Mouse (Mus musculus) intestine, embryonic 14.5 days (tissue): ENCODE results near the gene Slc46a3. TPM values are rescaled to one million over a fixed set of nuclear protein-coding genes. Genes with fewer than 3 reads are reported as not detected.
A peak's percentile ranks its signal among the peaks of the same experiment; 100 is the strongest.
"Not testable (repeated sequence)": the region's sequence is repeated elsewhere in the genome, so short reads cannot be mapped to it uniquely, and the experiment has no call there.

Experiments
- ATAC-seq: fragments of 200-750 bp; cut with Nextera tagmentation; replicated peaks from 2 replicates; pipeline ENCODE4 v1.8.0; 2017; ENCODE audit warnings: low read depth, moderate number of reproducible peaks, moderate TSS enrichment, moderate library complexity; ENCODE audit not compliant: low FRiP score, low TSS enrichment
- DNase-seq: peaks from one replicate; pipeline ENCODE4 v3.0.0-alpha.2; 2018; ENCODE audit warnings: low spot score
- H3K27ac ChIP-seq: fragments of 300-500 bp; sonication (generic); 2 replicates; pipeline ENCODE4 v1.5.1; 2014; ENCODE audit warnings: low read depth, mild to moderate bottlenecking, control low read depth
- H3K27me3 ChIP-seq: fragments of 300-500 bp; sonication (generic); replicated peaks from 2 replicates; pipeline ENCODE4 v1.6.1; 2014; ENCODE audit warnings: low read length, control low read depth; ENCODE audit not compliant: control insufficient read depth, insufficient read depth
- H3K36me3 ChIP-seq: fragments of 300-500 bp; sonication (generic); 2 replicates; pipeline ENCODE4 v1.6.1; 2014; ENCODE audit warnings: low read length, control low read depth; ENCODE audit not compliant: control insufficient read depth, insufficient read depth
- H3K4me1 ChIP-seq: fragments of 300-500 bp; sonication (generic); replicated peaks from 2 replicates; pipeline ENCODE4 v1.6.1; 2014; ENCODE audit warnings: low read length, control low read depth, mixed read lengths; ENCODE audit not compliant: control insufficient read depth, insufficient read depth
- H3K4me2 ChIP-seq: fragments of 300-500 bp; sonication (generic); 2 replicates; pipeline ENCODE4 v1.6.1; 2014; ENCODE audit warnings: low read length
- H3K4me3 ChIP-seq: fragments of 300-500 bp; sonication (generic); 2 replicates; pipeline ENCODE4 v1.5.1; 2014; ENCODE audit warnings: low read depth, low read length, control low read depth, mixed read lengths
- H3K9ac ChIP-seq: fragments of 300-500 bp; sonication (generic); 2 replicates; pipeline ENCODE4 v1.6.1; 2014; ENCODE audit warnings: mild to moderate bottlenecking, low read length
- H3K9me3 ChIP-seq: fragments of 300-500 bp; sonication (generic); 2 replicates; pipeline ENCODE4 v1.6.1; 2016; ENCODE audit warnings: low read length, control low read depth; ENCODE audit not compliant: control insufficient read depth
- whole genome bisulfite sequencing: fragments of 180-500 bp; shearing (Covaris S2); extraction: QIAGEN DNeasy Blood & Tissue Kit; methylation state at CpG from one replicate; pipeline ENCODE4 v1.1.7; 2014; 5-methylcytosine and 5-hydroxymethylcytosine counted together
- polyA plus RNA-seq: library from polyadenylated mRNA; unstranded; fragments of >200 nt; fragmentation: Nextera tagmentation; extraction: Ambion mirVana; gene quantifications from 2 replicates; pipeline ENCODE4 v1.2.1, GENCODE M21; 2014

The Slc46a3 gene
- polyA plus RNA-seq, 1 experiment from 2014 or later, result 3.4 TPM

DNA sequence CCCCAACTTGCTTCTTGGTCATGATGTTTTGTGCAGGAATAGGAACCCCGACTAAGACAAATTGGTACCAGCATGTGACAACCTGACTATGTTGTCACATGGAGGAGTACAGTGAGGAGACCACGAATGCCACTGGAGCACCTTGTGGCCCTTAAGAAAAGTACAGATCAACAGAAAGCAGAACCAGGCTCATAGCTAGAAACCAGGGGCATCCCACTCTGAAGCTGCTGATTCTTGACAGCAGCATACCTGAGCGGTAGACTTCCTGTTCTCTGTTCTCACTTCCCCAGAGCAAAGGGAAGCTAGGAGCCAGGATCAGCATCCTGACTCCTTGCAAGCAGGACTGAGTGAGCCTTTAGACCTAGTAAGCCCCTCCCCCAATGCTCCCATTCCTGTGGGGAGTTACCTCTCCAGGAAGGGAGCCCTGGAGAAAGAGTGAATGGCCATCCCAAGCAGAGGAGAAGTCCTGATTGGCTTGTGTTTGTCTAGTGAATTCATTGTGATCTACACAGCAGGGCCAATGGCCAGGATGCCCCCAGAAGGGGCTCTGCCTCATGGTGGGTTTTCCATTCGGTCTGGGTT, 4.4 kb upstream of the Slc46a3 start:
- Histone ChIP-seq H3K27ac (no peak overlapping the region), H3K4me1 (peaks cover 8% of the 10 kb centered on the region; the same call in 1 of the 2 replicates), H3K4me2 (no peak overlapping the region), H3K27me3 (0 out of 2 replicates have a peak, but pooled peaks cover 2% of the 10 kb centered on the region), H3K36me3 (no peaks in the 10 kb centered on the region), H3K9ac (no peak overlapping the region), H3K9me3 (no peaks in the 10 kb centered on the region), H3K4me3 (no peak overlapping the region)
- DNase-seq, result no peak
- WGBS, result 68% methylated on average over 4 of the region's 4 CpGs
- ATAC-seq, result no peak

DNA sequence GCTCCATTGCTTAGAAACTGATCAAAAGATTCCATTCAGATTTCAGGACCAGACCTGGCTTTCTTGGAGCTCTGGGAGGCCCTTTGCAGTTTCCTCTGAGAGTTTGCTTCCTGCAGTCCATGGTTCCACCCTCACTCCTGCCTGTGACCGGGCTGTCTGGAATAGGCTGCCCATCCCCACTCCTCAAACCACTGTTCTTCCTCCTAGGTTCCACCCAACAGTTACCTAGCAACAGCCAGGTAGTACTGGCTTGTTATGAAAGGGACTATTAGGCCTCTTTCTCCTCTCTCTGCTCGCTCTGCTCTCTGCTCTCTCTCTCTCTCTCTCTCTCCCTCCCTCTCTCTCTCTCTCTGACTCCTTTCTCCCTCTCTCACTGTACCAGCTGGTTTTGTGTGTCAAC, 3.6 kb upstream of the Slc46a3 start:
- Histone ChIP-seq H3K4me2 (no peak overlapping the region), H3K27me3 (0 out of 2 replicates have a peak, but pooled peaks cover 2% of the 10 kb centered on the region), H3K4me1 (peaks cover 10% of the 10 kb centered on the region), H3K27ac (no peak overlapping the region), H3K36me3 (no peaks in the 10 kb centered on the region), H3K9me3 (no peaks in the 10 kb centered on the region), H3K4me3 (no peak overlapping the region), H3K9ac (no peak overlapping the region)
- ATAC-seq (no peak), DNase-seq (no peak)
- whole genome bisulfite sequencing, result 64% methylated on average over 2 of the region's 2 CpGs

DNA sequence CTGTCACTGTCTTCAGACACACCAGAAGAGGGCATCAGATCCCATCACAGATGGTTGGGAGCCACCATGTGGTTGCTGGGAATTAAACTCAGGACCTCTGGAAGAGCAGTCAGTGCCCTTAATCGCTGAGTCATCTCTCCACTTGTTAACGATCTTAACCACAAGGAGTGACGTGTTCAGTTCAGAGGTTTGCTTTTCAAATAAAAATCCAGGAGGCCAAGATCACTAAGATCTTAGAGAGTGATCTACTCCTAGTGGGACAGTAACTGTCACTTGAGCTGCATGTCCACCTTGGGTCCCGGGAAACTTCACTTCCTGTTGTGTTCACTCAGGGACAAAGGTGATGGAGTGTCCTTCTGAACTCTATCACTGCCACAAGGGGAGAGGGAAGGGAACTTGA, 1.9 kb upstream of the Slc46a3 start:
- H3K4me3 ChIP-seq, ATAC-seq, H3K36me3 ChIP-seq, H3K9me3 ChIP-seq, H3K27ac ChIP-seq, H3K9ac ChIP-seq, H3K27me3 ChIP-seq, DNase-seq, H3K4me2 ChIP-seq: not testable (repeated sequence)
- WGBS, result 79% methylated on average over 4 of the region's 4 CpGs
- H3K4me1 ChIP-seq, result peaks cover 15% of the 10 kb centered on the region

DNA sequence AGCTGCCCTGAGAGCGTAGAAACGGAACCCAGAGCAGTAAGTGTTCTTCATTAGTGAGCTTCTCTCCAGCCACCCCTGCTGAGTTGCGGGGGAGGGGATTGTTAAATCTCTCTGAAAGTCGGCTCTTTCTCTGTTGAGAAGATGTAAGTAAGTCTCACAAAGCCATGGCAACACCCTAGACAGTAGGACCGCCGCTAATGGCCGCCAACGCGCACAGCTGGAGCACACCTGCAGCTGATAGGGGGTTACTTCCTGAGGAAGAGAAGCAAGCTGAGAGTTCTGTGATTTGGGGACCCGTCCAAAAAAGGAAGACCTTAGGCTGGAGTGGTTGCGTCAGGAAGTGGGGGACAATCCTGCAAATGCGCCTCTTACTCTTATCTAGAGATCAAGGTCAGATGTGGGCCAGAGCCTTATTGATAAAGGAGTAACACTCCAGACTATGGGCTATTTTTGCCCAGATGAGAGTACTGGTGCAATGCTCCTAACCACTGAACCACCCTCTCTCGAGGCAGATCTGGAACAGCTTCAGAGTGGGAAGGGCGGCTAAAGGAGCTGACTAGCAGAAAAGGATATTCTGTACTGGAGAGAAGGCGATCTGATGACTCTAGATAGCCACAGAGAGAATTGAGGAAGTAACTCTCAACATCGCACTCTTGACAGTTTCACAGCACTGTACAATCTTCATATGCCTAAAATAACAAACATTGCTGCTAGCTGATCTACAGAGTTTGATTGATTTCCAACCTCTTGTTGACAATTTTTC, 1.0 kb upstream of the Slc46a3 start:
- 27% methylated on average over 16 of the region's 16 CpGs for WGBS
- no peak for ATAC-seq

DNA sequence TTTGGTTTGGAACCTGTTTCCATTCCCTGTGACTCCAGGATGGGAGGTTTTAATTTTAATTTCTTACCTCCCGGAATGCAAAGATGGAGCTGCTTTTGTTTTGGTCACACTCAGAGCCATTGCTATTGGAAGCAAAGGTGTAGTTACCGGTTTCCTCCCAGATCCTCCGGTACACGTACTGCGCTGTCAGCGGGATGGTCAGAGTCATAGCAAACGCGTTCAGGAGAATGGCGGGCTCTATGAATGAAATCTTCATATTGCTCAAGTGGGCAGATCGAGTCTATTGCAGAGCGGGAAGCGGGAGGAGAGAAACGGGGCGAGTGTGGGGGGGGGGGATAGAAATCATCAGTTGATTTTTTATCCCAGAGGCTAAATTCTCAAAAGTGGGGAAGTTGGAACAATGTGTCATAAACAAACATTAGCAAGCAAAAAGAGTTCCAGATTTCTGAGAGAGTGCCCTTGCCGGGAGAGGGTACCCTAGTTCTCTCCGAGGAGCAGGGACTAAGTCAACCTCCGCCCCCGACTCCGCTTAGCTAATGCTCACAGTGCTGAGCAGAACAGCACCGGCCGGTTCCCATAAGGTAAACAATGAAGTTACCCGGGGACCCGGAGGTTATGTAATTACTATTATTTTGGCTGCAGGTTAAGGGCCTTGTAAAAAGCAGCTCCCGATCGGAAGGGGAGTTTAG, 705 bp downstream of the Slc46a3 start:
- ATAC-seq (peak; percentile 30; the same call in 1 of the 2 replicates), DNase-seq (no peak)
- peak overlapping the region; percentile 62 for H3K4me3 ChIP-seq
- no peaks in the 10 kb centered on the region for H3K36me3 ChIP-seq
- peaks cover 15% of the 10 kb centered on the region for H3K4me1 ChIP-seq
- H3K9me3 ChIP-seq, result no peaks in the 10 kb centered on the region
- H3K9ac ChIP-seq, result peak overlapping the region; percentile 48
- H3K4me2 ChIP-seq, result peak overlapping the region; percentile 97
- no peak overlapping the region for H3K27ac ChIP-seq
- 2% methylated on average over 25 of the region's 25 CpGs for WGBS
- 0 out of 2 replicates have a peak, but pooled peaks cover 2% of the 10 kb centered on the region for H3K27me3 ChIP-seq

More for the DNA sequence above, 1.0 kb upstream of the Slc46a3 start:
- Histone ChIP-seq H3K4me3 (peak overlapping the region; percentile 62), H3K4me2 (peak overlapping the region; percentile 97), H3K4me1 (peaks cover 15% of the 10 kb centered on the region), H3K9me3 (no peaks in the 10 kb centered on the region), H3K27ac (no peak overlapping the region), H3K27me3 (0 out of 2 replicates have a peak, but pooled peaks cover 2% of the 10 kb centered on the region), H3K36me3 (no peaks in the 10 kb centered on the region), H3K9ac (no peak overlapping the region)
- DNase-seq, result no peak

DNA sequence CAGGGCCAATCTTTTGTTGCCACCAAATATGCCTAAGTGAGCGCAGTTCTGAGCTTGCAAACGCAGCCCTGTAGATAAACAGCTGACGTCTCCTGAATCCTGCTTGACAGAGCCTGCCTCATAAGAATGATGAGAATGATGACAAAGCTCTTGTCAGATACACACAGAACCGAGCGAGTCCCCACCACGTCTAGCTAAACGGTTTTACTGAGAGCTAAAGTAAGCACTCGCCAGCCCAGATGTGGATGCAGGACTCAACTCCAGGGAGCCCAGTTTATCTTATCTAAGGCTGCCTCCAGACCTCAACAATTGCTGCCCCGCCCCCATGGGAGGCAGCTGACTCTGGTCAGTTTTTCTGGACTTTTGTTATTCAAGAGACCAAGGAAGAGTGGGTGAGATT, 1.5 kb downstream of the Slc46a3 start:
- ATAC-seq, result no peak
- H3K4me3 ChIP-seq, result no peak overlapping the region
- H3K9me3 ChIP-seq, result no peaks in the 10 kb centered on the region
- H3K4me2 ChIP-seq, result peak overlapping the region; percentile 97; the same call in 1 of the 2 replicates
- 0 out of 2 replicates have a peak, but pooled peaks cover 2% of the 10 kb centered on the region for H3K27me3 ChIP-seq
- no peak overlapping the region for H3K27ac ChIP-seq
- no peak overlapping the region for H3K9ac ChIP-seq
- no peak for DNase-seq
- peaks cover 15% of the 10 kb centered on the region for H3K4me1 ChIP-seq
- 19% methylated on average over 9 of the region's 9 CpGs for WGBS
- no peaks in the 10 kb centered on the region for H3K36me3 ChIP-seq

DNA sequence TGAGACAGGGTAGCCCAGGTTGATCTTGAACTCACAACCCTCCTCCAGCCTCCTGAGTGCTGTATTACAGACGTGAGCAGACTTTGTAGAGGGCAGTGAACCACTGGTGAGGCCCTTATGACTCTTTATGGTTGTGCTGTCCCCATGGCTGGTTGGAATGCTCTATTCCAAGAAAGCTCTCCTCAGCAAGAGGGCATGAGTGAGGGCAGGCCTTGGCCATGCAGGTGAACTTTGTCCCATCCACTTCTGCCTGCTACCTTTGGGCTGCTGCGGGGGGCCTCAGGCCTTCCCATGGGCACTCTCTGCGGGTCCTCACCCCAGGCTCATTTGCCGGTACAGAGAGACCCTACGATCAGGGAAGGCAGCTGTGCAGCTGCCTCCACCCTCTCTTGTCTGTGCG, 1.9 kb downstream of the Slc46a3 start:
- Histone ChIP-seq H3K36me3 (no peaks in the 10 kb centered on the region), H3K9me3 (no peaks in the 10 kb centered on the region), H3K27ac (no peak overlapping the region), H3K27me3 (0 out of 2 replicates have a peak, but pooled peaks cover 2% of the 10 kb centered on the region), H3K4me1 (peaks cover 15% of the 10 kb centered on the region), H3K9ac (no peak overlapping the region), H3K4me2 (no peak overlapping the region), H3K4me3 (no peak overlapping the region)
- ATAC-seq, result no peak
- 34% methylated on average over 6 of the region's 6 CpGs for WGBS
- DNase-seq, result no peak

DNA sequence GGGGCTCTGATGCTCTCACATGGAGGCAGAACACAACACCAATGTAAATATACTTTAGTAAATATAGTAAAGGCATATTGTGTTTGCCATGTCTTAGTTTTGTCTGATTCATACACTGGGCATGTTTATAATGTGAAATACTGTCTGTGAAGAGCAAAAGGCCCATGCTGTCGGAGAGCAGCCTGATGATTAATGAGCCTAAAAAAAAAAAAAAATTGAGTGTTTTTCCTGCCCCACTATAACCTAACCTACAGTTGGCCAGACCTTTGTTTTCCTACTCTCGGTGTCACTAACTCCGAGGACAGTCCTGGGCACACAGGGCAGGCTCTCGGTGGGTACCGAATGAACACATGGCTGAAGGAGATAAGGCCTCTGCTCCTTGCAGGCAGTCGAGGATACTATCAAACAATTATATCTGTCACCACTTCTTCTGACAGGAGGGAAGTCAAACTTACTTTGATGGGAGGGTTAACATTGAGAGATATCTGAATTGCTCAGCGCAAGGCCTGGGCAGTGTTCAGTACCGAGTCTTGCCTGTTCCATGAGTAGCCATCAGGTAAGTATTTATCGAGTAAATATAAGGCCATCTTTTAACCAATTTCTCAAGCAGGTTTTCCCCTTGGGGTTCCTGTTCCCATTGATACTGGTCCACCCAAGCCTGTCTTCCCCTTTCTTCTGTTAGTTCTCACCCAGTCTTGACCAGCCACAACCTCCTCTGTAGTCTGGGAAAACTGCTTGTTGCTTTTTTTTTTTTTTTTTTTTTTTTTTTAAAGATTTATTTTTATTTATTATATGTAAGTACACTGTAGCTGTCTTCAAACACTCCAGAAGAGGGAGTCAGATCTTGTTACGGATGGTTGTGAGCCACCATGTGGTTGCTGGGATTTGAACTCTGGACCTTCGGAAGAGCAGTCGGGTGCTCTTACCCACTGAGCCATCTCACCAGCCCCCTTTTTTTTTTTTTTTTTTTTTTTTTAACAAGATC, 6.0 kb downstream of the Slc46a3 start:
- Histone ChIP-seq H3K36me3 (no peaks in the 10 kb centered on the region), H3K9me3 (no peaks in the 10 kb centered on the region), H3K4me3 (no peak overlapping the region), H3K4me2 (no peak overlapping the region), H3K4me1 (peaks cover 6% of the 10 kb centered on the region), H3K27me3 (no peaks in the 10 kb centered on the region), H3K27ac (no peak overlapping the region), H3K9ac (no peak overlapping the region)
- DNase-seq, result no peak
- ATAC-seq, result no peak
- WGBS, result 83% methylated on average over 9 of the region's 12 CpGs
